Mouse (Mus musculus): ENCODE results near the gene Fxyd2.

GRCm38 (mm10) chr9:45402957-45403356, 3.5 kb downstream of the Fxyd2 start:
- TF ChIP-seq CTCF (IDR thresholded peaks at IDR 0.05; ENCODE audit: low read depth, low read length), result no peak
- TF ChIP-seq GATA2 (IDR thresholded peaks at IDR 0.05; ENCODE audit: borderline replicate concordance, low read depth, low read length), result no peak
- no peak for TF ChIP-seq GATA1 (IDR thresholded peaks at IDR 0.05; ENCODE audit: borderline replicate concordance, low read length)
- no peak for TF ChIP-seq POLR2AphosphoS5 (IDR thresholded peaks at IDR 0.05; ENCODE audit: insufficient replicate concordance, low read depth, low read length)
- no peak for TF ChIP-seq TAL1 (conservative IDR thresholded peaks at IDR 0.05; ENCODE audit: low read depth, low read length)

All from G1E (cell line).